Mouse (Mus musculus) brown adipose tissue, adult 24 weeks (tissue): ENCODE measurements around the gene Atrip. TPM values are rescaled to one million over a fixed set of nuclear protein-coding genes. Genes with fewer than 3 reads are reported as not detected.

Experiments
- H3K27ac ChIP-seq: fragments of 200-500 bp; replicated peaks from 2 replicates; pipeline ENCODE4 v1.5.1; 2012; ENCODE audit warnings: low read depth, mild to moderate bottlenecking, low read length
- H3K4me1 ChIP-seq: fragments of 200-500 bp; 2 replicates; pipeline ENCODE4 v1.6.1; 2012; ENCODE audit warnings: low read length, mixed read lengths; ENCODE audit not compliant: control insufficient read depth, insufficient read depth, insufficient read length
- H3K4me3 ChIP-seq: fragments of 200-500 bp; 2 replicates; pipeline ENCODE4 v1.5.1; 2012; ENCODE audit warnings: low read depth, mild to moderate bottlenecking, low read length, moderate library complexity; ENCODE audit not compliant: insufficient read depth
- polyA plus RNA-seq: library from polyadenylated mRNA; stranded (reverse); fragments of >200 nt; gene quantifications from 2 replicates; pipeline ENCODE4 v1.2.4, GENCODE M21; 2012; ENCODE audit not compliant: missing spikeins, insufficient read depth, insufficient read length

Atrip gene
- polyA plus RNA-seq, 1 experiment, result 4.8 TPM

GRCm38 (mm10) chr9:109056916-109057315, 17.0 kb downstream of the Atrip start:
- H3K4me1 ChIP-seq, result no peaks in the 10 kb centered on the region; the same call in 1 of the 2 replicates
- peak overlapping the region; percentile 8; the same call in 1 of the 2 replicates for H3K4me3 ChIP-seq
- peak overlapping the region; percentile 18 for H3K27ac ChIP-seq

GRCm38 (mm10) chr9:109056081-109056690, 17.7 kb downstream of the Atrip start:
- peak overlapping the region; percentile 0; the same call in 1 of the 2 replicates for H3K4me3 ChIP-seq
- H3K27ac ChIP-seq, result 0 out of 2 replicates have a peak overlapping the region, but pooled peaks have one; percentile 32
- H3K4me1 ChIP-seq, result no peaks in the 10 kb centered on the region; the same call in 1 of the 2 replicates

- H3K4me1 ChIP-seq, result no peaks in the 10 kb centered on the region; the same call in 1 of the 2 replicates
- peak overlapping the region; percentile 53 for H3K4me3 ChIP-seq
- peak overlapping the region; percentile 48 for H3K27ac ChIP-seq
These were observed 18.5 kb downstream of the Atrip start for GRCm38 (mm10) chr9:109055271-109056030.

- H3K4me1 ChIP-seq, result peaks cover 3% of the 10 kb centered on the region
- peak overlapping the region; percentile 53 for H3K4me3 ChIP-seq
- H3K27ac ChIP-seq, result peak overlapping the region; percentile 65
These were observed 19.2 kb downstream of the Atrip start for GRCm38 (mm10) chr9:109054712-109055111.

DNA sequence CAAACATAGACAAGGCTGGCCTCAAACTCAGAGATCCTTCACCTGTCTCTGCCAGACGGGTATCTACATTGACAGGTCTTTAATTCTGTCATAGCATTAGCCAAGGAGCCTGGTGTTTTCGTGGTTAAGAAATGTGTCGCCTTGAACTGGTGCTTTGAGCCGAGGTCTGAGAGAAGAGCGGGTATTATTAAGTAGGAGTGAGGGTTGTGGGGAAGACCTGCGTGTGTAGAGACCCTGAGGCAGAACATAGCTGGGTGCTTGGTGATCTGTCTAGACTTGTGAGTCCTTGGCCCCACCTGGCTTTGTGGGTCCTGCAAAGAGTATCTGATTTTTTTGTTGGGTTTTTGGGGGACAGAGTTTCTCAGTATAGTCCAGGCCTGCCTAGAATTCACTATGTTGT, 20.1 kb downstream of the Atrip start:
- Histone ChIP-seq H3K4me3 (no peak overlapping the region), H3K4me1 (peaks cover 4% of the 10 kb centered on the region), H3K27ac (no peak overlapping the region)

DNA sequence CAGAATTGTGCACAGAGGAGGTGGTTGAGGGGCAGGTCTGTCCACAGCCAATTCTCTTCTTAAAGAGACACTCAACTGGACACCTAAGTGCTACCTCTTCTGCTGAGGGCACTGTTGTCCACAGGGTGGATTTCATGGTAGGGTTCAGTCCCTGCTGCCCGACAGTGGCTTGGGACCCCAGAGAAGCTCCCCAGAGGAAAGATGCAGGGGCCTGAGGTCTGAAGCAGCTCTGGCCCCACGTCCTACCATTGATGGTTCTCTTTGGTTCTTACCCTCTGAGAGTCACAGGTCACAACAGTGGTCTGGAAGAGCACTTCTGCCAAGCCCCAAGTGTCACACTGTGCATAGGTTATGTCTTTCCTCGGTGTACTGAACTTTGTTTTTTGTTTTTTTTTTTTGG, 20.6 kb downstream of the Atrip start:
- H3K4me3 ChIP-seq, result no peak overlapping the region
- peaks cover 4% of the 10 kb centered on the region for H3K4me1 ChIP-seq
- H3K27ac ChIP-seq, result no peak overlapping the region

DNA sequence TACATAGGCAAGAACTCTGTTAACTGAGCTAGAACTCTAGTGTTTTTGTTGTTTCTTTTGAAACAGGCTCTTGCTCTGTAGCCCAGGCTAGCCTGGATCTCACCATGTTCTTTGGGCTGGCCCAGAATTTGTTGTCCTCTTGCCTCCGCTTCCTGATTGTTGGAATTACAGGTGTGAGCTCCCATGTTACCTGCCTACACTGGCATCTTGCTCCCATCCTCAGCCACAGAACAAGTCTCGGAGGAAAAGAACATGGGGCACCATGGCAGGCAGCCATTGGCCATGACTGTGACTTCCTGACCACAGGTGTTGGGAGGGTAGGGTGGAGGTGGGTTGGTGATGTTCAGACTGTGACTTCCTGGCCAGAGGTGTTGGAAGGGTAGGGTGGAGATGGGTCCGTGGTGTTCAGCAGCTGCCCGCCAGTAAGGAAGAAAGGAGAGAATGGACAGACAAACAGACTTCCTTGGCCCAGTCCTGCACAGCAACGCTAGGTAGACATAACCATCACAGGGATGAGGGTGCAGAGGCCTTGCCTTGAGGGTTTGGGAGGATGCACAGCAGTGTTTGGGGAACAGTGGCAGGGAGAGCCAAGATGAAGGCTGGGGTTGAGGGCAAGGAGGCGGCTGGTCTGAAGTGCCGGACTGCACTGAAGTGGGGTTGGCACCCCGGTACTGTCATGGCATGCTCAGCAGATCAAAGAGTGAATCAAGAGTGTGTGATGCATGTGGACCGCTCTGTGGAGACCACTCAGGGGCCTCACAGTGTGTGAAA, 21.2 kb downstream of the Atrip start:
- no peak overlapping the region for H3K4me3 ChIP-seq
- no peak overlapping the region for H3K27ac ChIP-seq
- peaks cover 4% of the 10 kb centered on the region for H3K4me1 ChIP-seq

DNA sequence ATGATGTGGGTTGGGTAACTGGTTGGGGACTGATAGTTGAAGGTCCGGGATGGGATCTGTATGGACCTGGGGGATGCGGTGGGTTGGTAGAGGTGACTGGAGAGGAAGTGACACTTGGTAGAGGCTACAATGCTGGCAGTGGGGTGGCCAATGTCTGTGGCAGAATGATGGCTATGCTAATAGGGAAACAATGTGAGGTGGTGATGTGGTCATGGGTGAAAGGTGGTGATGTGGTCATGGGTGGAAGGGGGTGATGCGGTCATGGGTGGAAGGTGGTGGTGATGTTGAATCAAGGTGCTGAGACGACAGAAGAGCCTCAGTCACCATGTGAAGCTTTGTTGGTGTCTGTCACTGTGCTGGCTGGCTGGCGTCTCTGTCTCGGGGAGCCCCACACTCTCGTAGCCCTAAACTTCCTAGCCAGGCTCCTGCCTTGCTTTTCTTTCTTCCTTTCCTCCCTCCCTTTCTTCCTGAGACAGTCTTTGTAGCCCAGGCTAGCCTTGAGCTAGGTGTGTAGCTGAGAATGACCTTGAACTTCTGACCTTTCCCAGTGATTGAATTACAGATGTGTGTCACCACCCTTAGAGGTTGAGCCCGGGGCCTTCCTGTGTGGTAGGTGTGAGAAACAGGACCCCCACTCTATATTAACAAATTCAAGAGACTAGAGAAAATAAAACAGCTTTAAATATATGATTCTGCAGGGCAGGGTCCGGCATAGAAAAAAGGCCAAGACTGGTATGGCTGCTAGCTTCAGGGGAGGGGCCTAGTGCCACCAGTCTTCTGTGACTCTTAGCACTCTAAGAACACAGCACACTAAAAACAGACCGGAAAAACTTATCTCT, 22.1 kb downstream of the Atrip start:
- Histone ChIP-seq H3K27ac (peak overlapping the region; percentile 2; the same call in 1 of the 2 replicates), H3K4me3 (peak overlapping the region; percentile 3; the same call in 1 of the 2 replicates), H3K4me1 (peaks cover 4% of the 10 kb centered on the region)

DNA sequence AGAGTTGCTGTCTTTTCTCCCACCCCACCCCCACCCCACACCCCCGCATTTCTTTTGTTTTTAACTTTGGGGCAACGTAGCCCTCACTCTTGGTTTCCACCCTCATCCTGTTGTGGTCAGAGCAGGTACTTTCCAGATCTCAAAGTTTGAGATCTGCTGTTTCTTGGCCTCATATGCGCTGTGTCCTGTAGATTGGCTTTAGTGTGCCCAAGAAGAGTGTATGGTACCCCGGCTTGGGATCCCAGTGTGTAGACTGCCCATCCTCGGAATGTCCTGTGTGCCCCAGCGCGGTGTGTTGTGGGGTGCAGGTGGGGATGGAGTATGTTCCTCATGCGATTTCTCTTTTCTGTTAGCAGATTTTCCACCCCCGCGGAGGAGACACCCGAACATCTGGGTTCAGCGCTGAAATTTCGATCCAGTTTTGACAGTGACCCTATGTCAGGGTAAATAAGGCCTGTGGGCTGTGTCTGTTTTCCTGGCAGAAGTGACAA, 22.9 kb downstream of the Atrip start:
- H3K27ac ChIP-seq, result no peak overlapping the region
- no peak overlapping the region for H3K4me3 ChIP-seq
- peaks cover 4% of the 10 kb centered on the region for H3K4me1 ChIP-seq

- Histone ChIP-seq H3K4me3 (no peak overlapping the region), H3K27ac (0 out of 2 replicates have a peak overlapping the region, but pooled peaks have one; percentile 11), H3K4me1 (peaks cover 4% of the 10 kb centered on the region)
These were observed 23.3 kb downstream of the Atrip start for GRCm38 (mm10) chr9:109050674-109050997.

- 0 out of 2 replicates have a peak overlapping the region, but pooled peaks have one; percentile 11 for H3K27ac ChIP-seq
- peaks cover 4% of the 10 kb centered on the region for H3K4me1 ChIP-seq
- no peak overlapping the region for H3K4me3 ChIP-seq
These were observed 23.8 kb downstream of the Atrip start for GRCm38 (mm10) chr9:109049996-109050673.

DNA sequence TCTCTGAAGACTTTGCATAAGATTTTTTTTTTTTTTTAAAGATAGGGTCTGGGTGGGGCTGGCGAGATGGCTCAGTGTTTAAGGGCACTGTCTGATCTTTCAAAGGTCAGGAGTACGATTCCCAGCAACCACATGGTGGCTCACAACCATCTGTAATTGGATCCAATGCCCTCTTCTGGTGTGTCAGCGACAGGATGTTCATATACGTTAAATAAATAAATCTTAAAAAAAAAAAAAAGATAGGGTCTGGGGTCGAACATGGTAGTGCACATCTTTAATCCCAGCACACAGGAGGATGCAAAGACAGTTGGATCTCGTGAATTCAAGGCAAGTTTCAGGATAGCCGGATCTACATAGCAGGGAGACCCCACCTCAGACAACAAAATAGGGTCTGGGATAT, 24.6 kb downstream of the Atrip start:
- peaks cover 4% of the 10 kb centered on the region for H3K4me1 ChIP-seq
- no peak overlapping the region for H3K4me3 ChIP-seq
- H3K27ac ChIP-seq, result no peak overlapping the region

DNA sequence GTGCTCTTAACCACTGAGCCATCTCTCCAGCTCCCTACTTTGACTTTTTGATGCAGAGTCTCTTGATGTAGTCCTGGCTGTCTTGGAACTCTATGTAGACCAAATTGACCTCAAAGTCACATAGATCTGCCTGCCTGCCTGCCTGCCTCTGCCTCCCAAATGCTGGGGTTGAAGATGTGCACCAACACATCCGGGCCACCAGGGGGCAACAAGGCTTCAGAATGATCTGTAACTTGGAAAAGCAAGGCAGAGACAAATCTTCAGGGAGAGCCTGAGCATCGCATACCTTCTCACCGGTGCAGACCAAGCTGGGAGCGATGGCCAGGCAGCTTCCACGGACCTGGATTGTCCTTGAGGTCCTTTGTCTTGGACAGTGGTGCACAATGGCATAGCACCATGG, 27.6 kb downstream of the Atrip start:
- no peak overlapping the region for H3K4me3 ChIP-seq
- H3K27ac ChIP-seq, result no peak overlapping the region
- peaks cover 4% of the 10 kb centered on the region; the same call in 1 of the 2 replicates for H3K4me1 ChIP-seq

DNA sequence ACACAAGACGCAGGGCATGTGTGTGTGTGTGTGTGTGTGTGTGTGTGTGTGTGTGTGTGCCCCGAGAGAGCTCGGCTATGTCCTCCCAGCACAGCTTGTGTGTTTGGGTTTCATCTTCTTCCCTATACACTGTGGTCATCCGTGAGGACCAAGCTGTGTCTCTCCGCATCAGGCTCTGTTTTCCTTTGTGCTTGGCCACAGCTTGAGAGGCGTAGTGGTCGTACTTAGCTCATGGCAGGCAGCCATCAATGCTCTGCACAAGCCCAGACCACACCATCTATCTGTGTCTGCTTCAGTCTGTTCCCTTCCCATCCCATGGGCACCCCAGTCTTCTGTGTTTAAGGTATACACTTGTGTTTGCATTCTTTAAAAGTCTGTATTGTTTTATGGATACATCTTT, 32.6 kb downstream of the Atrip start:
- H3K4me1 ChIP-seq, result peaks cover 8% of the 10 kb centered on the region; the same call in 1 of the 2 replicates
- peak overlapping the region; percentile 90; the same call in 1 of the 2 replicates for H3K4me3 ChIP-seq
- no peak overlapping the region for H3K27ac ChIP-seq
